Mouse (Mus musculus) monocyte, adult 2 months (primary cell): ENCODE data around the gene Eral1.
"Not testable (repeated sequence)": the region's sequence is repeated elsewhere in the genome, so short reads cannot be mapped to it uniquely, and the experiment has no call there.

ENCODE experiments used
- DNase-seq, 2 experiments: peaks; one replicate each; pipeline ENCODE4 v3.0.0; 2022; ENCODE audit warnings: low spot score in 2 of 2, low read depth in 1 of 2

Eral1 gene

GRCm38 (mm10) chr11:78094137-78094503 lies 13.9 kb upstream of the Eral1 start:
- DNase-seq = no peak

DNA sequence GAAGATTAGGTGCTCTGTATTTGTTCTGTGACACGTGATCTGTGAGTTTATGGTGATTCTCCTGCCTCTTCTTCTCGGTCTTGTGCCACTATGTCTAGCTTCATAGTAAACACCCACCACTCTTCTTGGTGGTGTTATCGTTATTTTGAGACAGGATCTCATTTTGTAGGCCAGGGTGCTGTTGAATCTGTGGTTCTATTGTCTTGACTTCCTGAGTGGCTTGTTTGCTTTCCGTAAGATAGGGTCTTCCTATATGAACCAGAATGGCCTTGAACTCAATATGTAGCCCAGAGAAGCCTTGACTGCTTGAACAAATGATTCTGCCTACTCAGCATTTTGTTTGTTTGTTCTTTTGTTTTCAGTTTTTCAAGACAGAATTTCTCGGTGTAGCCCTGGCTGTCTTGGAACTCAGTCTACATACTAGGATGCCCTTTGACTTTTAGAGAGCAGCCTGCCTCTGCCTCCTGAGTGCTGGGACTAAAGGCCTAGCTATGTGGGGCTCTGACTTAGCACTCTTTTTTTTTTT lies 7.6 kb upstream of the Eral1 start:
- DNase-seq = no peak

DNA sequence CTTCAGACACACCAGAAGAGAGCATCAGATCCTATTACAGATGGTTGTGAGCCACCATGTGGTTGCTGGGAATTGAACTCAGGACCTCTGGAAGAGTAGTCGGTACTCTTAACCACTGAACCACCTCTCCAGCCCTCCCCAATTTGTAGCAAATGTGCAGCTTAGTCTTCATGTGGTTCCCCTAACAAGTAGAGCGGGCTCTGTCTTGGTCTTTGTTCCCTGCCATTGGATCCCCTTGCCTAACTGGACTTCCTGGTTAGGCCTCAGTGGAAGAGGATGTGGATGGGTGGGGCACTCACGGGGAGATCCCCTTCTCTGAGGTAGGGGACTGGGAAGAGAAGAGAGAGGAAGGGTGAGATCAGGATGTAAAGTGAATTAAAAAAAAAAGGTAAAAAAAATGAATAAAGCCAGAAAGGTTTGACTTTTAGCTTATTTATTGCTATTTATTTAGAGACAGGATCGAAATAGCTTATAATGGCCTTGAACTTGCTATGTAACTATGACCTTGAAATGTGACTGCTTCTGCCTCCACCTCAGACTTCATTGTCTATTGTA lies 6.8 kb upstream of the Eral1 start:
- DNase-seq = no peak

DNA sequence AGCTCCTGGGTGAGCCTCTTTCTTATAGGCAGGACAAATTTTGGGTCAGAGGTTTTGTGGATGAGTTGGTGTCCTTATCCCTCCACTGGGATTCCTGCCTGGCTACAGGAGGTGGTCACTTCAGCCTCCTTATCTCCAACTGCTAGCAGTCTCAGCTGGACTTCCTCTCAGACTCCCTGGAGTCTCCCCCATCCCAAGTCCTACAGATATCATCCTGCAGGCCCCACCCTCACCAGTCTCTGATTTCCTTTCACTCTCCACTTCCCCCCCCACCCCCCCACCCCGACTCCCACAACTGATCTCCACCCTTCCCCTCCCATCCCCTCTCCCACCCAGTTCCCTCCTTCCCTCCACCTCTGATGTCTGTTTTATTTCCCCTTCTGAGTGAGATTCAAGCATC lies 3.4 kb upstream of the Eral1 start:
- DNase-seq = no peak

DNA sequence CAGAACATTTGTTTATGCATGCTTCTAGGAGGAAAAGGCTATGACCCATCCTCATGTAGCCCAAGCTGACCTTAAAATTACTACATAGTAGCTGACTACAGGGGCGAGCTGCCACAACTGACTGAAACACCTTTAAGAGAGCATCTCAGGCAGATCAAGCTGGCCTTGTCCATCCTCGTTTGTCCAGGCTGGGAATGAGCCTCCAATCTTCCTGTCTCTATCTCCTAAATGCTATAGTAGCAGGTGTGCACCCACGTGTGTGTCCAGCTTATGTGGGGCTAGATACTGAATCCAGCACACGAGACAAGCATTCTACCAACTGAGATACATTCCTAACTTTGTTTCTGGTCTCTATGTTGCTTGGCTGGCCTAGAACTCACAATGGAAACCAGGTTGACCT lies 5.5 kb downstream of the Eral1 start:
- no peak for DNase-seq

GRCm38 (mm10) chr11:78074277-78074652 lies 5.9 kb downstream of the Eral1 start:
- DNase-seq = no peak

DNA sequence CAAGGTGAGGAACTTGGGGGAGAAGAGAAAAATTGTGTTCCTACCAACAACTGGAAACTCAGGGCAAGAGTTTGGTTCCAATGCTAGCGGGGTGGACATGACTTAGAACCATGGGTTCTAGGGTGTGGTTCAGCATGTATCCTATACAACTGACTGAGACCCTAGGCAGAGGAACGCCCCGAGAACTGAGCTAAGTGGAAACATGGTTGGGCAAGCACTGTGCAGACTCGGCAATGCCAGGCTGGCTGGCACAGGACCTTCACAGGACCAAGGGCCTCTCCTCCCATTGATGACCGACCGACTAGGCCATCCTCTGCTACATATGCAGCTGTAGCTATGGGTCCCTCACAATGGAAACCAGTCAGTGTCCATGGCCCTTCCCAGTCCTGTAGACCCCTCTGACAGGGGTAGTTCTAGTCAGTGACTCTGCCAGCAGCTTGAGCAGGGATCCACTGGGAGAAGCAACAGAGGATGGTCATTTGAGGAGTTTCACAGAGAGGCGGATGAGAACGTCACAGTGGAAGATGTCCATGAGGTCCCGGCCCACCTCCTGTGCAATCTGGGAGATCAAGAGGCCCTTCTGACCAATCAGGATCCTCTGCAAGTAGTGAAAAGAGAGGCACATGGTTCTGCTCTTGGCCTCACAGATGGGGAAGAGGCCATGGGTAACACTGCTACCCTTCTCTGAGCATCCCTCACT lies 6.5 kb downstream of the Eral1 start:
- no peak for DNase-seq

GRCm38 (mm10) chr11:78072425-78073130 lies 7.6 kb downstream of the Eral1 start:
- DNase-seq = no peak

GRCm38 (mm10) chr11:78071938-78072337 lies 8.2 kb downstream of the Eral1 start:
- no peak for DNase-seq

DNA sequence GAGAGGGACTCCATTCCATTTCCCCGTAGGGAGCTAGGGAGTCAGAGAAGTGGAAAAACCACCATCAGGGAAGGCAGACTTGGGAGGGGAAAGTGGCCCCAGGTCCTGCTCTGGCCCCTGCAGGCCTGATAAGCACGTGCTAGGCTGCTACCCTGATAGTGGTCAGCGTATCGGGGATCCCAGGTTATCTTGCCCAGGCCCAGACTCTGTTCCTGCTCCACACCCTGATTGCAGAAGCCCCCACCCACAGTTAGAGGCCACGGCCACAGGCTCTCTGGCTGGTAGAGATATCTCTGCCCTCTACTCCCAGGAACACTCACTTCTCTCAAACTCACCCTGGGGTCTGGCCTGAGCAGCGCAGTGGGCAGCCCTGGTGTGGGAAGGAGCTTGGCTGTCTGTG lies 10.5 kb downstream of the Eral1 start:
- no peak for DNase-seq

DNA sequence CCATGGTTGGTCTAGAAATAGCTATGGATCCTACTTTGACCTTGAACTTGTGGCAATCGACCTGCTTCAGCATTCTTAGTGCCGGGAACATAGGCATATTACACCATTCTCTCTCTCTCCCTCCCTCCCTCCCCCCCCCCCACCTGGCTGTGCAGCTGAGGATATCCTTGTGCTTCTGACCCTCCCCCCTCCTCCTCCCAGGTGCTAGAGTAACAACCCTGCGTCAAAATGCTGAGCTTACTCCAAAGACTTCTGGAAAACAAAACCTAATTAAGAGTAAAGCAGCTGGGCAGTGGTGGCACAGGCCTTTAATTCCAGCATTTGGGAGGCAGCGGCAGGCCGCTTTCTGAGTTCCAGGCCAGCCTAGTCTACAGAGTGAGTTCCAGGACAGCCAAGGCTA lies 11.1 kb downstream of the Eral1 start:
- DNase-seq = no peak

DNA sequence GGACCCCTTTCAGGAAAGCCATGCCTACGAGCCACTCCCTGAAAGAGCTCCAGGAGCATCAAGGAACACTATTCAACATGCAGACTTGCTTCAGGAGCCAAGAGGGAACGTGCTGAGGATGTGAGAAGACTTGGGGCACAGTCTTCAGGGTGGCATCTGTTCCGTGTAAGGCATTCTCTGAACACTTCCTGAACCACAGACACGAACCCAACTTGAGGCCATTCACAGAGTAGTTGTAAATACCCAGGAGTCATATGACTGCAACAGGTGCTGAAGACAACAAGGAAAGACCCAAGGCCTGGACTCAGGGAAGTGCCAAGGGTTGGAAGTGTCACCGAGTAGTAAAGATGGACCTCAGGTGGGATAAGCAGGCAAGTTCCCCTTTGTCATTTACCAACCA lies 12.6 kb downstream of the Eral1 start:
- DNase-seq = no peak

- DNase-seq = no peak
Observed at GRCm38 (mm10) chr11:78066641-78067040, 13.5 kb downstream of the Eral1 start.

GRCm38 (mm10) chr11:78065906-78066305 lies 14.3 kb downstream of the Eral1 start:
- no peak for DNase-seq

DNA sequence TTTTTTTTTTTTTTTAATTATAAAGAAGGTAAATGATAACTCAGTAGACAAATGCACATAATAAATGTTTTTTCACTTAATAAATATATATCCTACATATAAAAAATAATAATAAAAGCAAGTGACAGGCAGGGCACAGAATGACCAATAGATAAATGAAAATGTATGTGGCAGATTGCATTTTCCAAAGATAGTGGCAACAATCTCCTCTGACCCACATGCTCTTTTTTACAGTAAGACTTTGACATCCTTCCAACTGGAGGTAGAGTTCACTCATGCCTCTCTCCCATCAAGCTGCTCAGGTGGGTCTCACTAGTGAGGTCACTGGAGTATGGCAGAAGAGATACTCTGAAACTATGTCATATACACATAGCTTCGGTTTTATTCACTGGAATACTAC lies 17.6 kb downstream of the Eral1 start:
- DNase-seq = no peak

DNA sequence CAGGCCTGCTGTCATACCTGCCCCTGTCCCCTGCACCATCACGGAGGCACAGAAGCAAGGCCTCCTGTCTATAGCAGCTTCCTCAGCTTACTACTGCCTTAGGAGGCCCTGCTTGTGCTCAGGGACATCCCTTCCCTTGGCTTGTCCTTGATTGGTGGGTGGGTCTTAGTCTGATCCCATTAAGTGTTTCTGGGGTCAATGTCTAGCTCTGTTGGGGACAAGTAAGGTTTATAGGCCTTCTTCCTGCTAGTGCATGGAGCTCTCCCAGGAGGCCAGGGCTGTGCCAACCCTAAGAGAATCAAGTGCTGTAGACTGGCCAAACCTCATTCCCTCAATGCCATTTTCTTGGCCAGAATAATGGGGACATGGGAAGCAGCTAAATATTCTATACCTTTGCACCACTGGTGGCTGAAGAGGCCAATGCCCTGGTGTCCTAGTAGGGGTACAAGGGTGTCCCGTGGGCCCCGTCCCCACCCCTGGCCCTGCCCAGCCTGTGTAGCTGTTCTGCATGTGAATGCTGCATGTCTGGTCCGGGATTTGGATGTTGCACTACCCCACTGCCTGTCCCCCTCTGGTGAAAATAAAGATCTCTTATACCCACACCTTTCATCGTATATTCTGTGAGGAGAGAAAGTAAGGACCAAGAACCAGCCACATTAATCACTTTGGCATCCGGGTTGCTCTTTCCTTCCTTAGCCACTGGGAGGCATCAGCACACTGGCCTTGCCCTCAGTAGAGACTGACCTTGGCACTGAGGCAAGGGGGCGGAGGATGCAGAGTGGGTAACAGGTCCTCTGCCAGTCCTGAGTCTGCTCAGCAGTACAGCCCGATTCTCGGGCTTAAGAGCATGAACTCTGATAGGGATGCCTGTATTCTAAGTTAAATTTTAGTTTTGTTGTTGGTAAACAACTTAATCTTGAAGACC lies 20.1 kb downstream of the Eral1 start:
- no peak for DNase-seq

DNA sequence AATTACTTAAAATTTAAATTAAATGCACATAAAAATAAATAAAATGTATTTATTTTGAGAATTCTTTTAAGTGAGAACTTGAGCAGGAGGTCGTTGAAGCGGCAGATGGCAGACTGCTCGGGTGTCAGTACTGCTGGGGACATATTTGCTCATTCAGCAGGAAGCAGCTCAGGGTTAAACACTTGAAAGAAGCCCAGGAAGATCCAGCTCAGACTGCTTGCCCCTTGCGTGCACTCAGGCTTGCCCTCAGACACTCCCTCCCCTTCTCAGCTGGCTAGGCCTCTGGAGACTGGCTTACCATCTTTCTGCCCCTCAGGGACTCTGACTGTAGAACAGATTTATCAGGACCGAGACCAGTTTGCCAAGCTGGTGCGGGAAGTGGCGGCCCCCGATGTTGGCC lies 23.2 kb downstream of the Eral1 start:
- DNase-seq = no peak

DNA sequence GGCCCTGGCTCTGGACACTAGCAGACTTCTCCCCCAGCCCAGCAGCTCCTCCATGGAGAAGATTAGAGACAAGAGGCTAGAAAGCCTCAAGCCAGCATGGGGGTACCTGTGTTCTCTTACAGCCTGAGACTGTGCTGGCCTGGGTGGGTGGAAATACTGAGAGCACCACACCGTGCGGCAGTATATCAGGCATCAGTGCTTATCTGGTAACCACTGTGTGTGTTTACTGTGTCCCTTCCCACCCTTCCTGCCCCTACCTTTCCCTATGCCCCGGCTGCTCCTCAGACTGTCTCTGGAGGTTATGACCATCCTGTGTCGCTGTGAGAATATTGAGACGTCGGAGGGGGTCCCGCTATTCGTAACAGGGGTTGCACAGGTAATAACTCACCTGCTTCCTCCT lies 27.1 kb downstream of the Eral1 start:
- DNase-seq = no peak

DNA sequence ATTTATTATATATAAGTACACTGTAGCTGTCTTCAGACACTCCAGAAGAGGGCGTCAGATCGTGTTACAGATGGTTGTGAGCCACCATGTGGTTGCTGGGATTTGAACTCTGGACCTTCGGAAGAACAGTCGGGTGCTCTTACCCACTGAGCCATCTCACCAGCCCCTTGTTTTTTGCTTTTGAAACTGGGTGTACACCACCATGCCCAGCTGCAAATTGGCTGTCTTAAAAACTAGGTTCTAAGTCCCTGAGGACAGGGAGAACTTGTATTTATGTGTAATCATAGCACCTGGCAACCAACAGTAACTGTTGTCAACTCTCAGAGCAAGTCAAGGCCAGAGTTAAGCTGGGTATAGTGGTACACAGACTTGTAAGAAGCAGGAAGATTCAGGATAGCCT lies 31.5 kb downstream of the Eral1 start:
- DNase-seq = not testable (repeated sequence)

DNA sequence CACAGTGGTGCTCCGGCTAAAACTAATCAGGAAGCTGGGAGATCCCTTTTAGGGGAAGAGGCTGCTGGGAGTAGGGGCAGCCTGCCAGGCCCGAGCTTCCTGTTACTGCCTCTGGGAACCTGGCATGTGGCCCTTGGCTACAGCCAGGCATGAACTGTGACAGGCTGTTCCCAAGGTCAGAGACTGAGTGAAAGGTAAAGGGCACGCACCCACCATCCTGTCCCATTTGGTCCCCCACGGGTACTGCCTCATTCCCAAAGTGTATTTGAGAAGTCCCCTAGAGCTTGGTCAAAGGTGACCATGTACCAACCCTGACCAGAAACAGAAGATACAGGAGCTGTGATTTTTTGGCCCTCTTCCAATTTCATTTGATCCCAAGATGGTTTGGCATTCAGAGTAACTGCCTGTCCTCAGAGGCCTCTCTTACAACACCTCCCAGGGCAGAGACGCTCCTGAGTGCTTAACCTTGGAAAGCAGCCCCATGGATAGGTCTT lies 35.4 kb downstream of the Eral1 start:
- DNase-seq = no peak

DNA sequence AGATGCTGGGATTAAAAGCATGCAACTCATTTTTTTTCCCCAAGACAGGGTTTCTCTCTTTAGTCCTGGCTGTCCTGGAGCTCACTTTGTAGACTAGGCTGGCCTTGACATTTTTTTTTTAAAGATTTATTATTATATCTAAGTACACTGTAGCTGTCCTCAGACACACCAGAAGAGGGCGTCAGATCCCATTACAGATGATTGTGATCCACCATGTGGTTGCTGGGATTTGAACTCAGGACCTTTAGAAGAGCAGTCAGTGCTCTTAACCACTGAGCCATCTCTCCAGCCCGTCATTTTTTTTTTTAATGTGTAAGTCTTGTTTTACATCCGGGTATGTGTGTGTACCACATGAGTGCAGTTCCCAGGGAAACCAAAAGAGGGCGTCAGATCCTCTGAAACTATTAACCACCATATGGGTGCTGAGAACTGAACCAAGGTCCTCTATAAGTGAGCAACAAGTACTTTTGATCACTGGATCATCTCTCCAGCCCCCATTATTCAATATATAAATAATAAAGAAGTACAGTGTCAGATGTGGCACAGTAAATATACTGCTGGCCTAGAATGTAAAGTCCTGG lies 37.8 kb downstream of the Eral1 start:
- not testable (repeated sequence) for DNase-seq
